Mouse (Mus musculus): Measurements from ENCODE around the gene Fadd.

- TF ChIP-seq TAL1 (IDR thresholded peaks at IDR 0.05; ENCODE audit: low read length) (no peak), GATA1 (IDR thresholded peaks at IDR 0.05; ENCODE audit: low read length) (no peak)
These were observed 45.5 kb upstream of the Fadd start for GRCm38 (mm10) chr7:144627606-144628333.

All from erythroblast, embryonic 14.5 days (primary cell).